Comparison of ENCODE assay signal across 29 mouse cellular contexts in genomic region chr8:114300072-114300471, GRCm38 (mm10).
DNase-seq lines count a peak whose midpoint lies in the region; ATAC-seq and TF ChIP-seq lines count a peak whose summit lies in the region.
"Had no signal": no experiment of that assay in that cellular context is flagged by ENCODE, and none has a peak within 500 bp of the region (broad histone marks: within the 10 kb centered on the region; RNA-seq: fewer than 3 reads in every experiment).

No protein-coding gene starts in this region.

- no peak overlapping the region for H3K9ac ChIP-seq in hindbrain, embryonic 14.5 days
- no peak overlapping the region for H3K9ac ChIP-seq in hindbrain, embryonic 12.5 days
- H3K9ac ChIP-seq in neural tube, embryonic 15.5 days (replicated peaks) = no peak overlapping the region
- no peak overlapping the region for H3K9ac ChIP-seq in hindbrain, postnatal 0 days (replicated peaks; ENCODE audit: low read length)
- H3K9ac ChIP-seq: embryonic facial prominence, embryonic 15.5 days; forebrain, embryonic 12.5 days; heart, embryonic 12.5 days; kidney, embryonic 15.5 days; limb, embryonic 13.5 days had no signal

- whole genome bisulfite sequencing in hindbrain, embryonic 14.5 days = 49% methylated on average over 7 of the region's 7 CpGs
- 72% methylated on average over 7 of the region's 7 CpGs for WGBS in hindbrain, embryonic 12.5 days
- WGBS in neural tube, embryonic 15.5 days = 52% methylated on average over 7 of the region's 7 CpGs
- 56% methylated on average over 7 of the region's 7 CpGs for WGBS in hindbrain, postnatal 0 days

- H3K27me3 ChIP-seq in hindbrain, embryonic 14.5 days (ENCODE audit: control insufficient read depth, insufficient read depth, low read length) = no peaks in the 10 kb centered on the region
- no peaks in the 10 kb centered on the region for H3K27me3 ChIP-seq in hindbrain, embryonic 12.5 days
- no peaks in the 10 kb centered on the region for H3K27me3 ChIP-seq in neural tube, embryonic 15.5 days (replicated peaks)
- H3K27me3 ChIP-seq in hindbrain, postnatal 0 days (ENCODE audit: insufficient read depth, low read length) = no peaks in the 10 kb centered on the region
- H3K27me3 ChIP-seq: embryonic facial prominence, embryonic 15.5 days; forebrain, embryonic 12.5 days; heart, embryonic 12.5 days; kidney, embryonic 15.5 days; limb, embryonic 13.5 days; megakaryocyte, embryonic 14.5 days had no signal

- DNase-seq in hindbrain, embryonic 14.5 days (ENCODE audit: low spot score) = no peak
- no peak for DNase-seq in neural tube, embryonic 10.5 days (ENCODE audit: extremely low spot score, low spot score)
- peak; percentile 34 for DNase-seq in hindbrain, postnatal 0 days (ENCODE audit: low spot score)
- no peak for DNase-seq in layer of hippocampus, adult 18-20 months (ENCODE audit: low spot score in 2 of 2)
- no peak for DNase-seq in spleen, postnatal 4 days (ENCODE audit: low spot score in 2 of 2)
- DNase-seq: adrenal gland, adult 8-10 months; B cell, adult 2 months; cerebellum, adult 8-10 months; cerebellum, postnatal 36 days; heart, adult 2 months; kidney, adult 18-20 months; kidney, postnatal 25 days; lung, postnatal 4 days; spleen, adult 18-20 months; thymus, adult 18-20 months; thymus, postnatal 25 days had no signal

- 0 out of 2 replicates have a peak overlapping the region, but pooled peaks have one; percentile 32 for H3K27ac ChIP-seq in hindbrain, embryonic 14.5 days
- H3K27ac ChIP-seq in hindbrain, embryonic 12.5 days = no peak overlapping the region
- H3K27ac ChIP-seq in neural tube, embryonic 15.5 days (replicated peaks) = no peak overlapping the region
- no peak overlapping the region for H3K27ac ChIP-seq in hindbrain, postnatal 0 days
- H3K27ac ChIP-seq: embryonic facial prominence, embryonic 15.5 days; forebrain, embryonic 12.5 days; heart, adult 2 months; kidney, embryonic 15.5 days; layer of hippocampus, adult 2 months; limb, embryonic 13.5 days; stomach, postnatal 0 days had no signal

- no peak for TF ChIP-seq CTCF in hindbrain, postnatal 0 days (IDR thresholded peaks at IDR 0.05; ENCODE audit: low read depth)

- peak; percentile 28; the same call in 1 of the 2 replicates for ATAC-seq in hindbrain, embryonic 14.5 days (ENCODE audit: low FRiP score)
- no peak for ATAC-seq in hindbrain, embryonic 12.5 days (ENCODE audit: low FRiP score)
- ATAC-seq in neural tube, embryonic 15.5 days (ENCODE audit: low FRiP score) = peak; percentile 56
- 0 out of 2 replicates have a peak, but pooled peaks have one; percentile 45 for ATAC-seq in hindbrain, postnatal 0 days
- ATAC-seq: activated CD4-positive, CD25-positive, alpha-beta regulatory T cell, adult 4 months; lung, postnatal 0 days had no signal

- no peak overlapping the region for H3K4me2 ChIP-seq in hindbrain, embryonic 14.5 days (replicated peaks)
- H3K4me2 ChIP-seq in hindbrain, embryonic 12.5 days (replicated peaks) = no peak overlapping the region
- H3K4me2 ChIP-seq in neural tube, embryonic 15.5 days = no peak overlapping the region
- no peak overlapping the region for H3K4me2 ChIP-seq in hindbrain, postnatal 0 days (ENCODE audit: low read depth, low read length)
- H3K4me2 ChIP-seq: embryonic facial prominence, embryonic 15.5 days; forebrain, embryonic 12.5 days; heart, embryonic 12.5 days; kidney, embryonic 15.5 days; limb, embryonic 13.5 days; liver, embryonic 11.5 days had no signal

- H3K36me3 ChIP-seq in hindbrain, embryonic 14.5 days (replicated peaks; ENCODE audit: control insufficient read depth, insufficient read depth) = no peaks in the 10 kb centered on the region
- no peaks in the 10 kb centered on the region for H3K36me3 ChIP-seq in hindbrain, embryonic 12.5 days
- no peaks in the 10 kb centered on the region for H3K36me3 ChIP-seq in neural tube, embryonic 15.5 days
- H3K36me3 ChIP-seq in hindbrain, postnatal 0 days (ENCODE audit: insufficient read depth, low read length) = no peaks in the 10 kb centered on the region
- H3K36me3 ChIP-seq: embryonic facial prominence, embryonic 15.5 days; forebrain, embryonic 12.5 days; heart, embryonic 12.5 days; kidney, embryonic 15.5 days; limb, embryonic 13.5 days had no signal

- peaks cover 27% of the 10 kb centered on the region for H3K4me1 ChIP-seq in hindbrain, embryonic 14.5 days (replicated peaks; ENCODE audit: control insufficient read depth, insufficient read depth, low read length)
- H3K4me1 ChIP-seq in hindbrain, embryonic 12.5 days = peaks cover 17% of the 10 kb centered on the region
- H3K4me1 ChIP-seq in neural tube, embryonic 15.5 days = peaks cover 29% of the 10 kb centered on the region
- H3K4me1 ChIP-seq in hindbrain, postnatal 0 days (ENCODE audit: insufficient read depth, low read length) = peaks cover 4% of the 10 kb centered on the region
- H3K4me1 ChIP-seq: heart, embryonic 12.5 days; megakaryocyte, embryonic 14.5 days had no signal

- H3K4me3 ChIP-seq in hindbrain, embryonic 14.5 days (replicated peaks; ENCODE audit: low read length) = no peak overlapping the region
- no peak overlapping the region for H3K4me3 ChIP-seq in hindbrain, embryonic 12.5 days
- no peak overlapping the region for H3K4me3 ChIP-seq in neural tube, embryonic 15.5 days (replicated peaks)
- no peak overlapping the region for H3K4me3 ChIP-seq in hindbrain, postnatal 0 days (ENCODE audit: low read length)
- H3K4me3 ChIP-seq: embryonic facial prominence, embryonic 15.5 days; forebrain, embryonic 12.5 days; heart, adult 2 months; heart, embryonic 12.5 days; kidney, embryonic 15.5 days; layer of hippocampus, adult 2 months; limb, embryonic 13.5 days; megakaryocyte, embryonic 14.5 days had no signal

- H3K9me3 ChIP-seq in hindbrain, embryonic 14.5 days (ENCODE audit: control insufficient read depth, low read length) = no peaks in the 10 kb centered on the region
- no peaks in the 10 kb centered on the region for H3K9me3 ChIP-seq in hindbrain, embryonic 12.5 days (replicated peaks)
- H3K9me3 ChIP-seq in neural tube, embryonic 15.5 days (replicated peaks) = no peaks in the 10 kb centered on the region
- no peaks in the 10 kb centered on the region for H3K9me3 ChIP-seq in hindbrain, postnatal 0 days (ENCODE audit: low read length)
- H3K9me3 ChIP-seq: embryonic facial prominence, embryonic 15.5 days; forebrain, embryonic 12.5 days; heart, embryonic 12.5 days; kidney, embryonic 15.5 days; limb, embryonic 13.5 days had no signal
